Mouse (Mus musculus): ENCODE data around the gene Ryr2. TPM values are rescaled to one million over a fixed set of nuclear protein-coding genes. Genes with fewer than 3 reads are reported as not detected.

Ryr2 gene
- polyA plus RNA-seq, 1 experiment from 2014 or later: 1.2 TPM

DNA sequence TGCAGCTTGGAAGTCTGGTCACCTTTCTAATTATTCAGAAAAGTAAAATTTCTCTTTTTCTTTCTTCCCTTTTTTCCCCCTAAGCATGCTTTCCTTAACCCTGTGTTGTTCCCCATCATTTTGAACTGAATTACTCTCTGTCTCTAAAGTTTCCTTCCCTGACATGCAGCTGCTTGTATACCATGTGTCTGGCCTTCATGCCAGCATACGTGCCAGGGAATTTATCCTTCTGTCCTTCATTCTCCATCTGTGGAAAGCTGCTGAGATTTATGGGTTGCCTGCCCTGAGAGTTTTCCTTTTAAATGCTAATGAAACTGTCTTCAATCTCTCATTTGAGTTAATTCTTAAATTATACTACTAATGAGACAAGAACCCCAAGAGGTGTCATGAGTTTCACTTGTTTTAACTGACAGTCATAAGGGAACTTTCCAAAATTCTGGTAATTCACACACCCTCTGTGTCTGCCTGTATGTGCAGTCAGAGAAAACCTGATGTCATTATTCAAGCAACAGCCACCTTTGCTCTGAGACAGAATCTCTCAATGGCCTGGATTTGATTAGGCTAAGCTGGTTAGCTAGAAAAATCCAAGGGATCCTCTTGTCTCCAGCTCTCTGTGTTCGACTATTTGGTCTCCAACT, 595.1 kb downstream of the Ryr2 start:
- WGBS: 74% methylated on average over 2 of the region's 2 CpGs
- ATAC-seq (ENCODE audit: insufficient number of reproducible peaks, insufficient read depth, low FRiP score, low TSS enrichment): no peak

More for the DNA sequence above, 595.1 kb downstream of the Ryr2 start:
- H3K4me2 ChIP-seq (replicated peaks): no peak overlapping the region
- H3K4me1 ChIP-seq: no peaks in the 10 kb centered on the region
- H3K27ac ChIP-seq: no peak overlapping the region
- H3K9ac ChIP-seq: no peak overlapping the region
- H3K27me3 ChIP-seq: no peaks in the 10 kb centered on the region
- H3K4me3 ChIP-seq: no peak overlapping the region
- H3K36me3 ChIP-seq: no peaks in the 10 kb centered on the region
- H3K9me3 ChIP-seq: no peaks in the 10 kb centered on the region

Other genes starting within 250 kb of the Ryr2 start
- 21.6 and 22.4 TPM in 2 replicates for gene Mtr, start 151.2 kb upstream of the Ryr2 start, polyA plus RNA-seq (2016; fragmentation: Nextera tagmentation; extraction: Ambion mirVana)
- gene Actn2, start 233.8 kb upstream of the Ryr2 start, polyA plus RNA-seq (2016; fragmentation: Nextera tagmentation; extraction: Ambion mirVana): 33.6 and 36.1 TPM in 2 replicates